In the genomic region with DNA sequence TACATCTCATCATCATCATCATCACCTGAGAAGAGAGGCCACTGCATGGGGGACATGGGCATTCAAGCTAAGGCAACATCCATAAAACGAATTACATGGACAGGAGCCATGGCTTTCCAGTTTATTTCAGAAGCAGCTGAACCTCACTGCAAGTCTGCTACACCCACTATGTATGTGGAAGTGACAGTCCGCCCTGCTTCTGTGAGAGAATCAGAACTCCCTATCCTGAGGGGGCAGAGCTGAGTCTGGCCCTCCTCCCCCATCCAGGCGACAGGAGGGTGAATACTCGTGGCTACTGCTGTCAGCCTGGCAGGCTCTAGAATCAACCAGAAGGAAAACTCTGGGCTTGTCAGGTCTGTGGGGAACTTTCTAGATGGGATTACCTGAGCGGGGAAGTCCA, we compare ENCODE assay signal across 24 mouse cellular contexts.
DNase-seq lines count a peak whose midpoint lies in the region; ATAC-seq and TF ChIP-seq lines count a peak whose summit lies in the region.
"Had no signal": no experiment of that assay in that cellular context is flagged by ENCODE, and none has a peak within 500 bp of the region (broad histone marks: within the 10 kb centered on the region; RNA-seq: fewer than 3 reads in every experiment).

No protein-coding gene starts in this region.

- no peak for DNase-seq in frontal cortex, postnatal 14 days (ENCODE audit: low spot score in 2 of 2)
- peak; percentile 29 to 36 for DNase-seq in layer of hippocampus, adult 2 months (ENCODE audit: low spot score in 2 of 2)
- DNase-seq in layer of hippocampus, postnatal 25 days (ENCODE audit: extremely low spot score in 1 of 2, low spot score in 1 of 2) = no peak
- DNase-seq in right cerebral cortex, adult 18-20 months = peak; percentile 53
- DNase-seq in right cerebral cortex, postnatal 25 days = no peak
- DNase-seq in cerebellum, adult 8-10 months = no peak
- DNase-seq: adrenal gland, adult 8-10 months; adrenal gland, postnatal 36 days; B cell, adult 2 months; cerebellum, adult 11 months; cerebellum, adult 9-11 months; cerebellum, postnatal 36 days; gastrocnemius, postnatal 10 days; heart, adult 18-20 months; heart, postnatal 10 days; heart, postnatal 4 days had no signal

- H3K27ac ChIP-seq in layer of hippocampus, adult 2 months = peak overlapping the region; percentile 78
- H3K27ac ChIP-seq: embryonic facial prominence, embryonic 13.5 days; forebrain, embryonic 12.5 days; heart, embryonic 10.5 days; hindbrain, embryonic 12.5 days had no signal

- TF ChIP-seq CTCF in layer of hippocampus, adult 2 months (conservative IDR thresholded peaks at IDR 0.05) = peak; percentile 21; the same call in 1 of the 2 replicates

- no peak overlapping the region for H3K4me3 ChIP-seq in layer of hippocampus, adult 2 months
- H3K4me3 ChIP-seq: embryonic facial prominence, embryonic 13.5 days; forebrain, embryonic 12.5 days; heart, embryonic 10.5 days; hindbrain, embryonic 12.5 days had no signal

- ATAC-seq in frontal cortex, adult (ENCODE audit: low TSS enrichment) = peak; percentile 97
- ATAC-seq: CD4-positive, CD25-positive, alpha-beta regulatory T cell, adult 4 months; forebrain, embryonic 16.5 days; hindbrain, embryonic 16.5 days had no signal

Comparison
In these comparisons a context has a peak if more than half of its experiments do, and no peak if none do; other contexts are left out.
1. DNase-seq: peak in layer of hippocampus, adult 2 months (2 of 2) and right cerebral cortex, adult 18-20 months (single experiment); none in frontal cortex, postnatal 14 days (0 of 2), layer of hippocampus, postnatal 25 days (0 of 2), right cerebral cortex, postnatal 25 days (single experiment) and cerebellum, adult 8-10 months (single experiment).